Mouse (Mus musculus): Measurements from ENCODE around the gene Nt5c1a.

DNA sequence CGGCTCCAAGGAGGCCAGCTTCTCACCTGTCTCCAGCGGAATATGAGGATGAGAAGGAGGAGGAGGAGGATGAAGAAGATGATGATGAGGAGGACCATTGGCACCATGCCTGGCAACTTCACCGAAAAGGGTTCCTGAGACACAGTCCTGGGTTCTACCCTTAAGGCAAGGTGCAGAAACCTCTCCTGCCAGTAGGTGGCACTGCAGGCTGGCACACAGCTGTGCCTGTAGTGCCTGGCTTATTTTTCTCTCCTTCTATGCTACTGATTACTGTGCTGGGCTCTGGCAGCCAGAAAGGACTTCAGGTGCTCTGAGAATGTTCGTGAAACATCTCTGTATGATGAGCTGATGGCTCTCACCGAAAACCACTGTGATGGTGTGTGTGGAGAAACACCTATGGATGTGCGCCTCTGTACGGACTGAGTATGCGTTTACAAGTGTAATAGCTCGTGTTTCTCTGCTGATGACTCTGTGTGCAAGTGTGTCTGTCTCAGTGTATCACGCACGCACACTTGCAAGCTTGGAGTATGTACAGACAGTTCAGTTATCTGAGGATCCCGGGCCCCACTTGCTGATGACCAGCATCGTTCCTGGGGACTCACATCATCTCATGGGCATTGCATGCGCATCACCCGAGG is 18.5 kb downstream of the Nt5c1a start:
- peak; percentile 95 for TF ChIP-seq CTCF (IDR thresholded peaks at IDR 0.05; ENCODE audit: low read depth, low read length)
- TF ChIP-seq GATA2 (IDR thresholded peaks at IDR 0.05; ENCODE audit: borderline replicate concordance, low read depth, low read length): no peak
- no peak for TF ChIP-seq TAL1 (conservative IDR thresholded peaks at IDR 0.05; ENCODE audit: low read depth, low read length)
- no peak for TF ChIP-seq GATA1 (IDR thresholded peaks at IDR 0.05; ENCODE audit: borderline replicate concordance, low read length)

All from G1E (cell line).